Mouse (Mus musculus): ENCODE data around the gene Polrmt.

DNA sequence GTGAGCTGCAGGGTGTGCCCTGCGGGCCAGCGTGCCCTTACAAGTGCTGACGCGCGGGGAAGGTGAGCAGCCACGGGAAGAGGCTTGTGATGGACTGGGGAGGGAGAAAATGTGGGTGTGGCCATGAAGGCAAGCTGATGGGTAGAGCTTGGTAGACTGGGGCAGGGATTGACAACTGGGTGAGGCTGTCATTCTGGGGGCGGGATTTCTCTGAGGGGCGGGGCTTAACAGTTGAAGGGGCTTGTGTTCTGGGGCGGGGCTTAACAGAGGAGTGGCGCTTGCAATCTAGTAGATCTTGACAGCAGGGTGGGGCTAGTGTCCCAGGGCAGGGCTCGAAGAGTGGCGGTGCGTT, 34.3 kb upstream of the Polrmt start:
- TF ChIP-seq POLR2A (IDR thresholded peaks at IDR 0.05; ENCODE audit: borderline replicate concordance, low read depth, low read length) (no peak), CTCF (IDR thresholded peaks at IDR 0.05; ENCODE audit: low read depth, low read length) (no peak)

Measured in bone marrow macrophage, adult 2 months (primary cell).